Mouse (Mus musculus) right cerebral cortex, postnatal 14 days (tissue): ENCODE measurements around the gene Il1rapl1.

Experiments used
- DNase-seq: peaks from one replicate; pipeline ENCODE4 v3.0.0; 2022

Il1rapl1 gene

GRCm38 (mm10) chrX:88115609-88116073 is at the start of gene Il1rapl1:
Gene Il1rapl1, minus strand, starts transcription at chrX:88115645.
- no peak for DNase-seq

GRCm38 (mm10) chrX:88158037-88158436 is 42.6 kb upstream of the Il1rapl1 start:
- DNase-seq: no peak

GRCm38 (mm10) chrX:88125612-88126011 is 10.2 kb upstream of the Il1rapl1 start:
- DNase-seq: no peak

GRCm38 (mm10) chrX:88120070-88120469 is 4.6 kb upstream of the Il1rapl1 start:
- DNase-seq: no peak

GRCm38 (mm10) chrX:88117858-88118257 is 2.4 kb upstream of the Il1rapl1 start:
- no peak for DNase-seq

GRCm38 (mm10) chrX:88116326-88116725 is 881 bp upstream of the Il1rapl1 start:
- DNase-seq: no peak

GRCm38 (mm10) chrX:88113561-88113960 is 1.9 kb downstream of the Il1rapl1 start:
- DNase-seq: no peak

- no peak for DNase-seq
Observed at GRCm38 (mm10) chrX:88112254-88112653, 3.2 kb downstream of the Il1rapl1 start.

- no peak for DNase-seq
Observed at GRCm38 (mm10) chrX:88109733-88110132, 5.7 kb downstream of the Il1rapl1 start.

- DNase-seq: no peak
Observed at GRCm38 (mm10) chrX:88093936-88094569, 21.4 kb downstream of the Il1rapl1 start.

GRCm38 (mm10) chrX:88089873-88090272 is 25.6 kb downstream of the Il1rapl1 start:
- DNase-seq: no peak

- DNase-seq: no peak
Observed at GRCm38 (mm10) chrX:88072741-88073419, 42.6 kb downstream of the Il1rapl1 start.

GRCm38 (mm10) chrX:88070368-88070767 is 45.1 kb downstream of the Il1rapl1 start:
- no peak for DNase-seq

GRCm38 (mm10) chrX:88043556-88043955 is 71.9 kb downstream of the Il1rapl1 start:
- DNase-seq: no peak

GRCm38 (mm10) chrX:88038984-88039383 is 76.5 kb downstream of the Il1rapl1 start:
- no peak for DNase-seq

- DNase-seq: no peak
Observed at GRCm38 (mm10) chrX:87897172-87897571, 218.3 kb downstream of the Il1rapl1 start.

GRCm38 (mm10) chrX:87891916-87892315 is 223.5 kb downstream of the Il1rapl1 start:
- DNase-seq: no peak

GRCm38 (mm10) chrX:87854107-87854506 is 261.3 kb downstream of the Il1rapl1 start:
- DNase-seq: no peak

GRCm38 (mm10) chrX:87813884-87814283 is 301.6 kb downstream of the Il1rapl1 start:
- DNase-seq: no peak

- DNase-seq: no peak
Observed at GRCm38 (mm10) chrX:87807717-87808116, 307.7 kb downstream of the Il1rapl1 start.

- DNase-seq: no peak
Observed at GRCm38 (mm10) chrX:87793011-87793410, 322.4 kb downstream of the Il1rapl1 start.

- DNase-seq: peak; percentile 6
Observed at GRCm38 (mm10) chrX:87710589-87710988, 404.9 kb downstream of the Il1rapl1 start.

- DNase-seq: no peak
Observed at GRCm38 (mm10) chrX:87663856-87664255, 451.6 kb downstream of the Il1rapl1 start.

- no peak for DNase-seq
Observed at GRCm38 (mm10) chrX:87655644-87656043, 459.8 kb downstream of the Il1rapl1 start.

GRCm38 (mm10) chrX:87600914-87601313 is 514.5 kb downstream of the Il1rapl1 start:
- no peak for DNase-seq
